Mouse (Mus musculus): ENCODE data around the gene Fam166b. TPM values are rescaled to one million over a fixed set of nuclear protein-coding genes. Genes with fewer than 3 reads are reported as not detected.

Fam166b gene
- polyA plus RNA-seq, 1 experiment from 2014 or later, result 0.29 TPM

DNA sequence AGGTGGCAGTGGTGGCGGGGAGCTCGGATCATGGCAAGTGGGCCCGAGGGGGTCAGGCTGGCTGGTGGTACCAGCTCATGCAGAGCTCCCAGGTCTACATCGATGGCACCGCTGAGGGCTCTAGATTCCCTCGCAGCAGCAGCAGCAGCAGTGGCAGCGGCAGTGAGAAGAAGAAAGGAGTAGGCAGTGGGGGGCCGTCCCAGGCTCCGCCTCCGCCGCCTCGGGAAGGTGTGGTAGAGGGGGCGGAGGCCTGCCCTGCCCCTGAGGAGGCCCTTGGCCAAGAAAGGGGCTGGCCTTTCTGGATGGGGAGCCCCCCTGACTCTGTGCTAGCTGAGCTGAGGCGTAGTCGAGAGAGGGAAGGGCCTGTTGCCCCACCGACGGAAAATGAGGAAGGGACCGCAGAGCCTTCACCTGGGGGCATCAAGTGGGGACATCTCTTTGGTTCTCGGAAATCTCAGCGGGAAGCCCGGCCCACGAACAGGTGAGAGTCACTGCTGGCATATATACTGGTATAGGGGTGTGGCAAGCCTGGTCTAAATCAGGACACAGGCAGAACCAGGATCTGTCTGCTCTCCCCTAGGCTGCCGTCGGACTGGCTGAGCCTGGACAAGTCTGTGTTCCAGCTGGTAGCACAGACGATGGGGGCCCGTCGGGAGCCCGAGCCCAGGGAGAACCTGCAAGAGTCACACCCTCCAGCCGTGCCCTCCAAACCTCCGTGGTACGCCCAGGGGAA lies 3.1 kb downstream of the Fam166b start:
- Histone ChIP-seq H3K4me2 (ENCODE audit: low read length) (no peak overlapping the region), H3K27ac (ENCODE audit: low read depth, low read length) (no peak overlapping the region), H3K9me3 (replicated peaks; ENCODE audit: control insufficient read depth, low read length) (no peaks in the 10 kb centered on the region), H3K36me3 (ENCODE audit: control insufficient read depth, insufficient read depth, low read length) (peaks cover 59% of the 10 kb centered on the region), H3K27me3 (replicated peaks; ENCODE audit: control insufficient read depth, insufficient read depth, low read length) (peaks cover 45% of the 10 kb centered on the region), H3K9ac (ENCODE audit: low read length) (0 out of 2 replicates have a peak overlapping the region, but pooled peaks have one; percentile 25), H3K4me1 (ENCODE audit: control insufficient read depth, insufficient read depth, low read length) (no peaks in the 10 kb centered on the region; the same call in 1 of the 2 replicates), H3K4me3 (ENCODE audit: low read depth, low read length) (no peak overlapping the region)
- DNase-seq (ENCODE audit: low spot score) (no peak), ATAC-seq (no peak)
- 20% methylated on average over 30 of the region's 31 CpGs for WGBS

DNA sequence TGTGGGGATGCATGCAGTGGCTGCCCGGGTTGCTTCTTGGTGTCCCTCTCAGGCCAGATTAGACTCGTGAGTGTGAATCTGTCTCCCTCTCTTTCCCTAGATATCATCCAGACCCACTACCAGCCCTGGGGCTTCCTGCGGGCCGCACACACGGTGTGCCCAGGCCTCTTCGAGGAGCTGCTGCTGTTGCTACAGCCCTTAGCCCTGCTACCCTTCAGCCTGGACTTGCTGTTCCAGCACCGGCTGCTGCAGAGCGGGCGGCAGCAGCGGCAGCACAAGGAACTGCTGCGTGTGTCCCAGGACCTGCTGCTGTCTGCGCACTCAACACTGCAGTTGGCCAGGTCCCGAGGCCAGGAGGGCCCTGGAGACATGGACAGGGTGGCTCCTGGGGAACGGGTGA lies 3.7 kb downstream of the Fam166b start:
- Histone ChIP-seq H3K4me2 (ENCODE audit: low read length) (no peak overlapping the region), H3K4me1 (ENCODE audit: control insufficient read depth, insufficient read depth, low read length) (no peaks in the 10 kb centered on the region; the same call in 1 of the 2 replicates), H3K36me3 (ENCODE audit: control insufficient read depth, insufficient read depth, low read length) (peaks cover 59% of the 10 kb centered on the region), H3K9ac (ENCODE audit: low read length) (0 out of 2 replicates have a peak overlapping the region, but pooled peaks have one; percentile 25), H3K4me3 (ENCODE audit: low read depth, low read length) (no peak overlapping the region), H3K27me3 (replicated peaks; ENCODE audit: control insufficient read depth, insufficient read depth, low read length) (peaks cover 45% of the 10 kb centered on the region), H3K27ac (ENCODE audit: low read depth, low read length) (no peak overlapping the region), H3K9me3 (replicated peaks; ENCODE audit: control insufficient read depth, low read length) (no peaks in the 10 kb centered on the region)
- ATAC-seq (no peak), DNase-seq (ENCODE audit: low spot score) (no peak)
- WGBS, result 26% methylated on average over 14 of the region's 14 CpGs

DNA sequence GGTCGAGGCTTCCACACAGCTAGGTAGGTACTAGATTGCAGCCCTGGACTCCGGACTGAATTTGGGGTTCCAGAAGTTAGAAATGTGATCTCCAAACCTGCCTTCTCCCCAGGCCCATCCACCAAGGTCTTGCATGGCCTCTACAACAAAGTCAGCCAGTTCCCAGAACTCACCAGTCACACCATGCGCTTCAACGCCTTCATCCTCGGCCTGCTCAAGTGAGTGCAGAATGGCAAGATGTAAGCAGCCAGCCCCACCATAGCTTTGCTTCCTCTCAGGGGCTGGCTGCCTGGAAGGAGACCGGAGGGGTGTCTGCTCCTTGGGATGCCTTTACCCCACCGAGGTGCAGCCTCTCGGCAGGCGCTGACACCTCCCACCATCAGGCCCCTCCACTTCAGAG lies 4.9 kb downstream of the Fam166b start:
- Histone ChIP-seq H3K4me1 (ENCODE audit: control insufficient read depth, insufficient read depth, low read length) (no peaks in the 10 kb centered on the region; the same call in 1 of the 2 replicates), H3K9ac (ENCODE audit: low read length) (no peak overlapping the region), H3K9me3 (replicated peaks; ENCODE audit: control insufficient read depth, low read length) (no peaks in the 10 kb centered on the region), H3K27me3 (replicated peaks; ENCODE audit: control insufficient read depth, insufficient read depth, low read length) (peaks cover 45% of the 10 kb centered on the region), H3K4me3 (ENCODE audit: low read depth, low read length) (no peak overlapping the region), H3K27ac (ENCODE audit: low read depth, low read length) (no peak overlapping the region), H3K4me2 (ENCODE audit: low read length) (no peak overlapping the region), H3K36me3 (ENCODE audit: control insufficient read depth, insufficient read depth, low read length) (peaks cover 64% of the 10 kb centered on the region)
- ATAC-seq, result no peak
- 80% methylated on average over 9 of the region's 9 CpGs for WGBS
- no peak for DNase-seq (ENCODE audit: low spot score)

DNA sequence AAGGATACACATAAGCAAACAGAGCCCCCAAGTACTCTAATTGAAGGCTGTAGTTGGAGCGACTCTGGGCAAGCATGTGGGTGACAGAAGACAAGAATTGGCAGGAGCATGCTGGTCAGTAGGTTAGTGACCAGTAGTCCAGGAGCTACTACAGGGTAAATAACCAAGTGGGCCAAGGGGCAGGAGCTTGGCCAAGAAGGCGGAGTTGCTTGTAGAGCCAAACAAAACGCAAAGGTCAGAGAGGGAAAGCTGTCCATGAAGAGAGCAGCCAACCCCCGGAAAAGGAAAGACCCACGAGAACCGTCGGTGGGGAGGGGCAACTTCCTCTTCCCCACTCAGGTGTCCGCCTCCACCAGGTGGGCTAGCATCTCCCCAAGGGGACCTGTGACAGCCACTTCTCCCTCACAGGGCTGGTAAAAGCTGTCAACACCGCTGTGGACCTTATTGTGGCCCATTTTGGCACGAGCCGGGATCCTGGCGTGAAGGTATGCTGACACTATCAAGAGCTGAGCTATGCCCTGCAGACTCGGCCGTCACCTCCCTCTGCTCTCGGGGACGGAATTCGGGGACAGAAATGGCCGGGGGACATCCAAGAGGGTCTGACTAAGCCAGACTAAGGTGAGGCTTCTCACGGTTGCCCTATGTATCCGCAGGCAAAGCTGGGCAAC lies 5.5 kb downstream of the Fam166b start:
- Histone ChIP-seq H3K27me3 (replicated peaks; ENCODE audit: control insufficient read depth, insufficient read depth, low read length) (peaks cover 45% of the 10 kb centered on the region), H3K9me3 (replicated peaks; ENCODE audit: control insufficient read depth, low read length) (no peaks in the 10 kb centered on the region), H3K9ac (ENCODE audit: low read length) (no peak overlapping the region), H3K4me3 (ENCODE audit: low read depth, low read length) (no peak overlapping the region), H3K27ac (ENCODE audit: low read depth, low read length) (no peak overlapping the region), H3K36me3 (ENCODE audit: control insufficient read depth, insufficient read depth, low read length) (peaks cover 67% of the 10 kb centered on the region), H3K4me1 (ENCODE audit: control insufficient read depth, insufficient read depth, low read length) (no peaks in the 10 kb centered on the region; the same call in 1 of the 2 replicates), H3K4me2 (ENCODE audit: low read length) (no peak overlapping the region)
- no peak for ATAC-seq
- WGBS, result 94% methylated on average over 20 of the region's 20 CpGs
- no peak for DNase-seq (ENCODE audit: low spot score)

DNA sequence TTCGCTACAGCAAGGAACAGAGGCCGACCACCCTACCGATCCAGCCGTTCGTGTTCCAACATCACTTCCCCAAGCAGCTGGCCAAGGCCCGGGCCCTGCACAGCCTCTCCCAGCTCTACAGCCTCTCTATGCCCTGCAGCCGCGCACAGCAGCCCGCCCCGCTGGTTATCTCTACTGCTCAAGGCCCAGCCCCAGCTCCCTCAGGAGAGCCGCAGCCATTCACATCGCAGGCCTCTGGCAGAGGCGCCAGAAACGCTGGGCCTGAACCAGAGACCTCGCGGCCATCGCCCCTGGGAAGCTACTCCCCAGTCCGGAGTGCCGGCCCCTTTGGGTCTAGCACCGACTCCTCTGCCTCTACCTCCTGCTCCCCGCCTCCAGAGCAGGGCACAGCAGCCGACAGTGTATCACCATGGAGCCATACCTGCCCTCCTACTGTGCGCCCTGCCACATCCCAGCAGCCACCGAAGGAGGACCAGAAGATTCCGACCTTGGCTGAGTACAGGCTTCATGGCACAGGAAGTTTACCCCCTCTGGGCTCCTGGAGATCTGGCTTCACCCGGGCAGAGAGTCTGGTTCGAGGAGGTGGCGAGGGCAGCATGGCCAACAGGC lies 7.2 kb downstream of the Fam166b start:
- H3K9ac ChIP-seq (ENCODE audit: low read length), result no peak overlapping the region; the same call in 1 of the 2 replicates
- H3K4me1 ChIP-seq (ENCODE audit: control insufficient read depth, insufficient read depth, low read length), result no peaks in the 10 kb centered on the region
- DNase-seq (ENCODE audit: low spot score) (no peak), ATAC-seq (no peak)
- H3K4me2 ChIP-seq (ENCODE audit: low read length), result no peak overlapping the region
- WGBS, result 81% methylated on average over 28 of the region's 28 CpGs
- no peaks in the 10 kb centered on the region for H3K9me3 ChIP-seq (replicated peaks; ENCODE audit: control insufficient read depth, low read length)
- no peak overlapping the region for H3K27ac ChIP-seq (ENCODE audit: low read depth, low read length)
- H3K27me3 ChIP-seq (replicated peaks; ENCODE audit: control insufficient read depth, insufficient read depth, low read length), result peaks cover 28% of the 10 kb centered on the region
- H3K36me3 ChIP-seq (ENCODE audit: control insufficient read depth, insufficient read depth, low read length), result peaks cover 72% of the 10 kb centered on the region
- H3K4me3 ChIP-seq (ENCODE audit: low read depth, low read length), result no peak overlapping the region

DNA sequence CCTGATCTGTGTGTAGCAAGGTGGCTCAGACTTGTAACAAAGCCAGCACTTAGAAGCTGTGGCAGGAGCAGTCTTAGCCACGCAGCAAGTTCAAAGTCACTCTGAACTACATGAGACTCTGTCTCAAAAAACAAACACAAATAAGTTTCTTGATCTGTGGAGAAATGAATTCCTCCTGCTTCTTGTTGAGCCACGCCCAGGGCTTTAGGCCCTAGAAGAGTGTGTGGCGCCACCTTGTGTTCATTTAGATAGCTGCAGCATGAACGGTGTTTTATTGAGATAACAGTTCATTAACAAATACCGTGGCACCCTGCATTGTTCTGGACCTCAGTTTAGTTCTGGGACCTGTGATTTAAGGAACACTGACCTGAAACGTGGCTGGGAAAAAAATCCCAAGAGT lies 8.6 kb downstream of the Fam166b start:
- Histone ChIP-seq H3K36me3 (ENCODE audit: control insufficient read depth, insufficient read depth, low read length) (peaks cover 72% of the 10 kb centered on the region), H3K27ac (ENCODE audit: low read depth, low read length) (no peak overlapping the region), H3K4me1 (ENCODE audit: control insufficient read depth, insufficient read depth, low read length) (no peaks in the 10 kb centered on the region), H3K9ac (ENCODE audit: low read length) (no peak overlapping the region), H3K9me3 (replicated peaks; ENCODE audit: control insufficient read depth, low read length) (no peaks in the 10 kb centered on the region), H3K27me3 (replicated peaks; ENCODE audit: control insufficient read depth, insufficient read depth, low read length) (peaks cover 15% of the 10 kb centered on the region), H3K4me2 (ENCODE audit: low read length) (no peak overlapping the region), H3K4me3 (ENCODE audit: low read depth, low read length) (no peak overlapping the region)
- WGBS, result 5% methylated on average over 6 of the region's 6 CpGs
- DNase-seq (ENCODE audit: low spot score), result peak; percentile 93
- ATAC-seq, result peak; percentile 46

DNA sequence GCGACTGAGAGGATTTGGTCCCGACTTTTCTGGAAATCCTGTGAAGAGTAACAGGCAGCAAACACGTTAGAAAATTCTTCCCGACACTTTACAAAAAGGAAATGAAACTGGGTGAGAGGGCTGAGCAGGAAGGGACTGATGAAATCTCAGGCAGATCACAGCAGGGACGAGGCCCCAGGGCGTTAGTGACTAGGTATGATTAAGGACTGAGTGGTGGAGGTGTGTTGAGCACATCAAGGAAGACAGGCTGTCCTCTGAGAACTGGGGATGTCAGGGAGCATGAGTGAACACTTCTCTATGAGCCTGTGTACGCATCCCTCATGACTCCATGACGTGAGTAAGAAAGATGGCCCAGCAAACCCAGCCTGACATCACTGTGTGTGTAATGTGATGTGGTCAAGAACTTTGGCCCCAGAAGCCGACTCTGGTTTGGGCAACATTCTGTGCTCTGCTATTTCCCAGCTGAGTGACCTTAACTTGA lies 9.1 kb downstream of the Fam166b start:
- no peak overlapping the region for H3K4me2 ChIP-seq (ENCODE audit: low read length)
- H3K9ac ChIP-seq (ENCODE audit: low read length), result no peak overlapping the region
- H3K4me1 ChIP-seq (ENCODE audit: control insufficient read depth, insufficient read depth, low read length), result no peaks in the 10 kb centered on the region
- 0 out of 2 replicates have a peak, but pooled peaks cover 11% of the 10 kb centered on the region for H3K27me3 ChIP-seq (replicated peaks; ENCODE audit: control insufficient read depth, insufficient read depth, low read length)
- no peak overlapping the region for H3K27ac ChIP-seq (ENCODE audit: low read depth, low read length)
- 72% methylated on average over 9 of the region's 9 CpGs for WGBS
- ATAC-seq (no peak), DNase-seq (ENCODE audit: low spot score) (no peak)
- no peak overlapping the region for H3K4me3 ChIP-seq (ENCODE audit: low read depth, low read length)
- H3K9me3 ChIP-seq (replicated peaks; ENCODE audit: control insufficient read depth, low read length), result no peaks in the 10 kb centered on the region
- H3K36me3 ChIP-seq (ENCODE audit: control insufficient read depth, insufficient read depth, low read length), result peaks cover 72% of the 10 kb centered on the region

DNA sequence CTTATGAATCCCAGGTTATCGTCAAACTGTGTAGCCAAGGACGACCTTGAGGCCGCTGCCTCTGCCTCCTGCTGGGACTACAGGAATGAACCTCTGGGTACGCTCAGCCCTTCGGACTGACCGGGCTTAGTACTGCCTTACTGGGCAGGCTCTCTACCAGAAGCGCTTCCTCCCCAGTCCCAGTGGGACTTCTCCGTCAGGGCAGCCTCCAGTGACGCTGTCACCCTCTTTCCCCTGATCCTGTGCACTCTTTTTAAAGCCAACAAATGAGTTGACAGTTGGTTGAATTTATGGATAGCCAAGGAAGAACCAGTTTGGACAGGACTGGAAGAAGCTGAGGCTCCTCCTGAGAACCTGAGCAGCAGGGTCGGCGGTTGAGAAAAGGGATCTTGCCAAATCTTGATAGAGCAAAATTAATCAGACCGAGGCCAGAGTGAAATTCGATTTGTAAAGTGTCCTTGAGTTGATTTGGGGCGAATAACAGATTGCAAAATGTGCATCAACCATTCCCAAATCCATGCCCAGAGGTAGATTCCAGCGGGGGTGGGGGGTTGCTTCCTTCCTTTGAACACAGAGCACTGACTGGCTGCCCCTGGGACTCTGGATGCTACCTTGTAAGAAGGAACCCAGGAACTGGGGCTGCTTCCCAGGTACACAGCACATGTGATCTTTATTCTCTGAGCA lies 9.8 kb downstream of the Fam166b start:
- Histone ChIP-seq H3K27ac (ENCODE audit: low read depth, low read length) (no peak overlapping the region), H3K4me3 (ENCODE audit: low read depth, low read length) (no peak overlapping the region), H3K9ac (ENCODE audit: low read length) (no peak overlapping the region), H3K9me3 (replicated peaks; ENCODE audit: control insufficient read depth, low read length) (no peaks in the 10 kb centered on the region), H3K36me3 (ENCODE audit: control insufficient read depth, insufficient read depth, low read length) (peaks cover 72% of the 10 kb centered on the region), H3K27me3 (replicated peaks; ENCODE audit: control insufficient read depth, insufficient read depth, low read length) (0 out of 2 replicates have a peak, but pooled peaks cover 6% of the 10 kb centered on the region), H3K4me2 (ENCODE audit: low read length) (no peak overlapping the region), H3K4me1 (ENCODE audit: control insufficient read depth, insufficient read depth, low read length) (no peaks in the 10 kb centered on the region)
- 65% methylated on average over 15 of the region's 15 CpGs for WGBS
- ATAC-seq (no peak), DNase-seq (ENCODE audit: low spot score) (no peak)
